Mouse (Mus musculus) MEL (cell line): ENCODE data around the gene Vav2. TPM values are rescaled to one million over a fixed set of nuclear protein-coding genes. Genes with fewer than 3 reads are reported as not detected.

Source experiments
- DNase-seq: peaks from one replicate; pipeline ENCODE4 v3.0.0; 2011; ENCODE audit warnings: low read depth, low spot score
- H3K27ac ChIP-seq: 2 replicates; pipeline ENCODE4 v1.5.1; 2012; ENCODE audit warnings: low read depth, mild to moderate bottlenecking, control low read depth, low read length, moderate library complexity; ENCODE audit not compliant: control insufficient read depth
- H3K27me3 ChIP-seq, 2 experiments: fragments of 150-350 bp in 1 of 2; sonication (generic) in 1 of 2; 2 replicates each; pipeline ENCODE4 v1.6.1; 2012; ENCODE audit warnings: low read length in 2 of 2, mild to moderate bottlenecking in 2 of 2, improper control_type of control experiment in 1 of 2, moderate library complexity in 1 of 2; ENCODE audit not compliant: insufficient read depth in 2 of 2, control insufficient read depth in 1 of 2
- H3K36me3 ChIP-seq, 2 experiments: 2 replicates each; pipeline ENCODE4 v1.6.1; 2012 to 2014; ENCODE audit warnings: low read length in 2 of 2, improper control_type of control experiment in 1 of 2, inconsistent platforms in 1 of 2, mild to moderate bottlenecking in 1 of 2; ENCODE audit not compliant: insufficient read depth in 2 of 2, control insufficient read depth in 1 of 2
- H3K4me1 ChIP-seq, 2 experiments: fragments of 150-350 bp in 1 of 2; sonication (generic) in 1 of 2; 2 replicates each; pipeline ENCODE4 v1.6.1; 2012; ENCODE audit warnings: low read length in 2 of 2, improper control_type of control experiment in 1 of 2, mild to moderate bottlenecking in 1 of 2; ENCODE audit not compliant: insufficient read depth in 2 of 2, control insufficient read depth in 1 of 2
- H3K4me3 ChIP-seq, 2 experiments: fragments of 150-350 bp in 1 of 2; sonication (generic) in 1 of 2; 2 replicates each; pipeline ENCODE4 v1.5.1; 2012; ENCODE audit warnings: low read depth in 2 of 2, low read length in 2 of 2, mild to moderate bottlenecking in 2 of 2, moderate library complexity in 2 of 2, control low read depth in 1 of 2, improper control_type of control experiment in 1 of 2; ENCODE audit not compliant: control insufficient read depth in 1 of 2, insufficient read depth in 1 of 2
- H3K79me2 ChIP-seq: 2 replicates; pipeline ENCODE4 v1.6.1; 2012; ENCODE audit warnings: mild to moderate bottlenecking, low read length, moderate library complexity; ENCODE audit not compliant: control insufficient read depth, poor library complexity, insufficient read depth
- H3K9ac ChIP-seq: 2 replicates; pipeline ENCODE4 v1.6.1; 2012; ENCODE audit warnings: low read depth, mild to moderate bottlenecking, control low read depth, low read length, moderate library complexity; ENCODE audit not compliant: control insufficient read depth, poor library complexity, severe bottlenecking
- H3K9me3 ChIP-seq: fragments of 150-350 bp; sonication (generic); replicated peaks from 2 replicates; pipeline ENCODE4 v1.6.1; 2012; ENCODE audit warnings: mild to moderate bottlenecking, low read length, improper control_type of control experiment, moderate library complexity; ENCODE audit not compliant: insufficient read depth
- BHLHE40 ChIP-seq: IDR thresholded peaks from 2 replicates; pipeline ENCODE4 v1.6.1; 2012; ENCODE audit warnings: low read depth, mild to moderate bottlenecking, inconsistent platforms, low read length, improper control_type of control experiment, borderline replicate concordance
- CHD2 ChIP-seq: IDR thresholded peaks from 2 replicates; pipeline ENCODE4 v1.6.1; 2011; ENCODE audit warnings: low read length, improper control_type of control experiment
- ELF1 ChIP-seq: IDR thresholded peaks from 2 replicates; pipeline ENCODE4 v1.6.1; 2014; ENCODE audit warnings: low read depth, mild to moderate bottlenecking, inconsistent platforms, low read length, improper control_type of control experiment, moderate library complexity
- EP300 ChIP-seq, 2 experiments: IDR thresholded peaks; 2 replicates each; pipeline ENCODE4 v1.6.1; 2011; ENCODE audit warnings: improper control_type of control experiment in 2 of 2, low read length in 2 of 2, low read depth in 1 of 2, mild to moderate bottlenecking in 1 of 2
- ETS1 ChIP-seq: IDR thresholded peaks from 2 replicates; pipeline ENCODE4 v1.6.1; 2012; ENCODE audit warnings: low read depth, mild to moderate bottlenecking, inconsistent platforms, low read length, improper control_type of control experiment, moderate library complexity
- GABPA ChIP-seq: IDR thresholded peaks from 2 replicates; pipeline ENCODE4 v1.6.1; 2012; ENCODE audit warnings: low read depth, mild to moderate bottlenecking, inconsistent platforms, low read length, improper control_type of control experiment, moderate library complexity
- HCFC1 ChIP-seq: IDR thresholded peaks from 2 replicates; pipeline ENCODE4 v1.6.1; 2012; ENCODE audit warnings: low read depth, mild to moderate bottlenecking, inconsistent platforms, low read length, improper control_type of control experiment, moderate library complexity
- JUND ChIP-seq: IDR thresholded peaks from 2 replicates; pipeline ENCODE4 v1.6.1; 2011; ENCODE audit warnings: low read depth, mild to moderate bottlenecking, improper control_type of control experiment, low read length
- KAT2A ChIP-seq: conservative IDR thresholded peaks from 2 replicates; pipeline ENCODE4 v1.6.1; 2012; ENCODE audit warnings: low read depth, low read length, improper control_type of control experiment, inconsistent platforms
- MAX ChIP-seq: IDR thresholded peaks from 2 replicates; pipeline ENCODE4 v1.6.1; 2011; ENCODE audit warnings: low read length, improper control_type of control experiment
- MAZ ChIP-seq: IDR thresholded peaks from 2 replicates; pipeline ENCODE4 v1.6.1; 2012; ENCODE audit warnings: low read depth, mild to moderate bottlenecking, inconsistent platforms, low read length, improper control_type of control experiment
- MYB ChIP-seq: IDR thresholded peaks from 2 replicates; pipeline ENCODE4 v1.6.1; 2011; ENCODE audit warnings: mild to moderate bottlenecking, low read depth, low read length, improper control_type of control experiment
- POLR2AphosphoS5 ChIP-seq: IDR thresholded peaks from 2 replicates; pipeline ENCODE4 v1.6.1; 2012; ENCODE audit warnings: low read depth, borderline replicate concordance, mild to moderate bottlenecking, inconsistent platforms, low read length, moderate library complexity, mixed read lengths
- SIN3A ChIP-seq: IDR thresholded peaks from 2 replicates; pipeline ENCODE4 v1.6.1; 2012; ENCODE audit warnings: low read length, improper control_type of control experiment, inconsistent platforms
- SMC3 ChIP-seq: IDR thresholded peaks from 2 replicates; pipeline ENCODE4 v1.6.1; 2011; ENCODE audit warnings: low read depth, low read length, improper control_type of control experiment
- USF2 ChIP-seq, 2 experiments: IDR thresholded peaks; 2 replicates each; pipeline ENCODE4 v1.6.1; 2011 to 2012; ENCODE audit warnings: improper control_type of control experiment in 2 of 2, low read length in 2 of 2, borderline replicate concordance in 1 of 2, inconsistent platforms in 1 of 2, low read depth in 1 of 2, mild to moderate bottlenecking in 1 of 2; ENCODE audit not compliant: insufficient read depth in 1 of 2
- ZMIZ1 ChIP-seq: IDR thresholded peaks from 2 replicates; pipeline ENCODE4 v1.6.1; 2012; ENCODE audit warnings: low read depth, mild to moderate bottlenecking, inconsistent platforms, low read length, improper control_type of control experiment, moderate library complexity
- polyA plus RNA-seq, 2 experiments: library from polyadenylated mRNA; stranded (reverse) in 1 of 2; unstranded in 1 of 2; fragments of >175 nt in 1 of 2; fragments of >200 nt in 1 of 2; gene quantifications; 2 replicates each; pipeline versions ENCODE4 v1.2.1 to v1.2.4; 2012; ENCODE audit warnings: low replicate concordance in 2 of 2, low read depth in 1 of 2; ENCODE audit not compliant: insufficient read length in 2 of 2, insufficient read depth in 1 of 2, missing spikeins in 1 of 2
- total RNA-seq: library from RNA; depleted of rRNA; stranded (reverse); fragments of 300-350 nt; gene quantifications from 2 replicates; pipeline ENCODE4 v1.2.3, GENCODE M21; 2012

Gene Vav2
- total and polyA plus RNA-seq, 3 experiments = 8.8 to 15.9 TPM; not detected in 1

DNA sequence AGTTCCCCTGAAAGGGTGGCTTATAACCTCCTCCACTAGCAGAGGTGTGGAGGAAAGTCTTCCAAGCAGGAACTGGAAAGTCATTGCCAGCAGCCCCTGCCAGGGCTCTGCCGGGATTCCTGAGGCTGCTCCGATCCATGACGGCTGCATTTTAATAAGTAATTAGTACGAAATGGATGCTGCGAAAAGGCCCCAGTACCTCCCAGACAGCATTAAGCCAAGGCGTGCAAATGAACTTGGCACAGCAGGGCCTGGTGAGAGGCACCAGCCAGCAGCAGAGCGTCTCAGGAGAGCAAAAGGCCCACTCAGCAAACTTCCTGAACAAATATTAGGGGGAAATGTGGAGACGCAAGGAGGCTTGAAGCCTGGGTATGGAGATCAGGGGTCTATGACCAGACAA lies 49.7 kb downstream of the Vav2 start:
- Histone ChIP-seq H3K79me2 (no peaks in the 10 kb centered on the region), H3K4me3 (no peak overlapping the region), H3K4me1 (peaks cover 6 to 7% of the 10 kb centered on the region in 2 experiments), H3K9me3 (no peaks in the 10 kb centered on the region)
- TF ChIP-seq JUND (no peak), BHLHE40 (no peak), MAX (no peak), USF2 (IDR thresholded peaks at IDR 0.05; ENCODE audit: borderline replicate concordance in 1 of 2, insufficient read depth in 1 of 2, low read depth in 1 of 2, low read length in 2 of 2) (no peak), ELF1 (no peak), ZMIZ1 (no peak), SIN3A (no peak), MAZ (no peak), MYB (no peak), POLR2AphosphoS5 (no peak), SMC3 (no peak)
- TF ChIP-seq, all 39 proteins: peak for 0
- no peak for DNase-seq
- H3K27ac ChIP-seq = no peak overlapping the region
- H3K36me3 ChIP-seq = peaks cover 0 to 3% of the 10 kb centered on the region in 2 experiments; a peak in 1 of 4 replicates
- H3K9ac ChIP-seq = no peak overlapping the region
- H3K27me3 ChIP-seq = no peaks in the 10 kb centered on the region

DNA sequence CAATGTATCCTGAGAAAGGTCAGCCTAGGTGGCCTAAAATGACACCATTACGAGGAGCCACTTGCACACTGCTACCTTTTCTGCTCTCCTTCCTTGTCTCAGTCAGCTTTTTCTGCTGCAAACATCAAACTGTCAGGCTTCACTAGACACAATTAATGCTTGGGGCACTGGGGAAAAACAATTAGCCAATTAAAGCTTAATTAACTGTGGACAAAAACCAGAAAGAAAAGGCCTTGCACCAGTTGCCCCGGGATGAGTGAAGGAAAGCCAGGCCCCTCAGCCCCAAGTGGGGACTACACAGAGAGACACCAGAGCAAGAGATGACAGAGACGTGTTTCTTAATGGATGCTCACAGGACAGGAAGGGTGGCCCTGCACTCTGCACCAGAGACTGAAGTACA lies 51.7 kb downstream of the Vav2 start:
- Histone ChIP-seq H3K27me3 (no peaks in the 10 kb centered on the region), H3K4me3 (no peak overlapping the region), H3K27ac (no peak overlapping the region), H3K79me2 (no peaks in the 10 kb centered on the region), H3K9ac (no peak overlapping the region), H3K36me3 (peaks cover 0 to 3% of the 10 kb centered on the region in 2 experiments; a peak in 1 of 4 replicates), H3K9me3 (no peaks in the 10 kb centered on the region), H3K4me1 (peaks cover 6 to 7% of the 10 kb centered on the region in 2 experiments)
- no peak for TF ChIP-seq MYB
- TF ChIP-seq MAX = no peak
- no peak for TF ChIP-seq EP300 (IDR thresholded peaks at IDR 0.05; ENCODE audit: low read depth in 1 of 2, low read length in 2 of 2)
- TF ChIP-seq CHD2 = no peak
- TF ChIP-seq HCFC1 = no peak
- no peak for TF ChIP-seq SIN3A
- no peak for TF ChIP-seq SMC3
- no peak for TF ChIP-seq KAT2A
- no peak for TF ChIP-seq ETS1
- TF ChIP-seq GABPA = no peak
- no peak for DNase-seq
